Mouse (Mus musculus): ENCODE data around the gene Slc22a3. TPM values are rescaled to one million over a fixed set of nuclear protein-coding genes. Genes with fewer than 3 reads are reported as not detected.

Slc22a3 gene
- polyA plus RNA-seq, 1 experiment from 2014 or later, result 0.36 TPM

GRCm38 (mm10) chr17:12513107-12513923 is 5.8 kb upstream of the Slc22a3 start:
- WGBS, result 64% methylated on average over 9 of the region's 9 CpGs
- Histone ChIP-seq H3K4me3 (ENCODE audit: low read depth, low read length) (no peak overlapping the region), H3K9ac (replicated peaks; ENCODE audit: low read depth, low read length) (no peak overlapping the region), H3K36me3 (ENCODE audit: control insufficient read depth, insufficient read depth, low read length) (no peaks in the 10 kb centered on the region), H3K27ac (ENCODE audit: low read depth, low read length) (no peak overlapping the region), H3K9me3 (ENCODE audit: control insufficient read depth, low read length) (no peaks in the 10 kb centered on the region), H3K27me3 (ENCODE audit: control insufficient read depth, insufficient read depth, low read length) (peaks cover 7% of the 10 kb centered on the region; the same call in 1 of the 2 replicates), H3K4me1 (ENCODE audit: control insufficient read depth, insufficient read depth, low read length) (no peaks in the 10 kb centered on the region), H3K4me2 (ENCODE audit: low read depth, low read length) (no peak overlapping the region)
- ATAC-seq (ENCODE audit: low read depth), result no peak

GRCm38 (mm10) chr17:12511193-12511592 is 3.7 kb upstream of the Slc22a3 start:
- H3K4me1 ChIP-seq (ENCODE audit: control insufficient read depth, insufficient read depth, low read length), result no peaks in the 10 kb centered on the region
- peaks cover 28% of the 10 kb centered on the region for H3K27me3 ChIP-seq (ENCODE audit: control insufficient read depth, insufficient read depth, low read length)
- no peak overlapping the region for H3K27ac ChIP-seq (ENCODE audit: low read depth, low read length)
- no peak overlapping the region for H3K4me3 ChIP-seq (ENCODE audit: low read depth, low read length)
- H3K9me3 ChIP-seq (ENCODE audit: control insufficient read depth, low read length), result no peaks in the 10 kb centered on the region
- no peak for ATAC-seq (ENCODE audit: low read depth)
- no peak overlapping the region for H3K9ac ChIP-seq (replicated peaks; ENCODE audit: low read depth, low read length)
- H3K36me3 ChIP-seq (ENCODE audit: control insufficient read depth, insufficient read depth, low read length), result no peaks in the 10 kb centered on the region
- WGBS, result 89% methylated on average over 3 of the region's 3 CpGs
- no peak overlapping the region for H3K4me2 ChIP-seq (ENCODE audit: low read depth, low read length)

- WGBS, result 36% methylated on average over 7 of the region's 7 CpGs
Measured at GRCm38 (mm10) chr17:12508376-12508775, 872 bp upstream of the Slc22a3 start.

GRCm38 (mm10) chr17:12506903-12507563 is 471 bp downstream of the Slc22a3 start:
- no peaks in the 10 kb centered on the region for H3K36me3 ChIP-seq (ENCODE audit: control insufficient read depth, insufficient read depth, low read length)
- H3K9ac ChIP-seq (replicated peaks; ENCODE audit: low read depth, low read length), result no peak overlapping the region; the same call in 1 of the 2 replicates
- peak; percentile 28; the same call in 1 of the 2 replicates for ATAC-seq (ENCODE audit: low read depth)
- no peak overlapping the region for H3K27ac ChIP-seq (ENCODE audit: low read depth, low read length)
- 2% methylated on average over 49 of the region's 65 CpGs for WGBS
- no peaks in the 10 kb centered on the region for H3K4me1 ChIP-seq (ENCODE audit: control insufficient read depth, insufficient read depth, low read length)
- H3K4me2 ChIP-seq (ENCODE audit: low read depth, low read length), result peak overlapping the region; percentile 51
- H3K4me3 ChIP-seq (ENCODE audit: low read depth, low read length), result peak overlapping the region; percentile 28
- H3K9me3 ChIP-seq (ENCODE audit: control insufficient read depth, low read length), result no peaks in the 10 kb centered on the region
- peaks cover 33% of the 10 kb centered on the region for H3K27me3 ChIP-seq (ENCODE audit: control insufficient read depth, insufficient read depth, low read length)

More at GRCm38 (mm10) chr17:12508376-12508775, 872 bp upstream of the Slc22a3 start:
- Histone ChIP-seq H3K27ac (ENCODE audit: low read depth, low read length) (no peak overlapping the region), H3K36me3 (ENCODE audit: control insufficient read depth, insufficient read depth, low read length) (no peaks in the 10 kb centered on the region), H3K4me1 (ENCODE audit: control insufficient read depth, insufficient read depth, low read length) (no peaks in the 10 kb centered on the region), H3K4me3 (ENCODE audit: low read depth, low read length) (no peak overlapping the region), H3K27me3 (ENCODE audit: control insufficient read depth, insufficient read depth, low read length) (peaks cover 33% of the 10 kb centered on the region), H3K9ac (replicated peaks; ENCODE audit: low read depth, low read length) (no peak overlapping the region), H3K4me2 (ENCODE audit: low read depth, low read length) (no peak overlapping the region), H3K9me3 (ENCODE audit: control insufficient read depth, low read length) (no peaks in the 10 kb centered on the region)
- no peak for ATAC-seq (ENCODE audit: low read depth)

GRCm38 (mm10) chr17:12505708-12506107 is 1.8 kb downstream of the Slc22a3 start:
- H3K4me3 ChIP-seq (ENCODE audit: low read depth, low read length), result no peak overlapping the region
- H3K4me1 ChIP-seq (ENCODE audit: control insufficient read depth, insufficient read depth, low read length), result no peaks in the 10 kb centered on the region
- no peaks in the 10 kb centered on the region for H3K36me3 ChIP-seq (ENCODE audit: control insufficient read depth, insufficient read depth, low read length)
- H3K9ac ChIP-seq (replicated peaks; ENCODE audit: low read depth, low read length), result no peak overlapping the region
- WGBS, result 83% methylated on average over 6 of the region's 6 CpGs
- peaks cover 33% of the 10 kb centered on the region for H3K27me3 ChIP-seq (ENCODE audit: control insufficient read depth, insufficient read depth, low read length)
- H3K9me3 ChIP-seq (ENCODE audit: control insufficient read depth, low read length), result no peaks in the 10 kb centered on the region
- H3K27ac ChIP-seq (ENCODE audit: low read depth, low read length), result no peak overlapping the region
- H3K4me2 ChIP-seq (ENCODE audit: low read depth, low read length), result no peak overlapping the region
- ATAC-seq (ENCODE audit: low read depth), result no peak

GRCm38 (mm10) chr17:12499426-12499825 is 8.1 kb downstream of the Slc22a3 start:
- no peak overlapping the region for H3K27ac ChIP-seq (ENCODE audit: low read depth, low read length)
- no peak for ATAC-seq (ENCODE audit: low read depth)
- WGBS, result 88% methylated on average over 8 of the region's 8 CpGs

GRCm38 (mm10) chr17:12495558-12495957 is 11.9 kb downstream of the Slc22a3 start:
- Histone ChIP-seq H3K36me3 (ENCODE audit: control insufficient read depth, insufficient read depth, low read length) (no peaks in the 10 kb centered on the region), H3K4me1 (ENCODE audit: control insufficient read depth, insufficient read depth, low read length) (no peaks in the 10 kb centered on the region), H3K27ac (ENCODE audit: low read depth, low read length) (no peak overlapping the region), H3K9ac (replicated peaks; ENCODE audit: low read depth, low read length) (no peak overlapping the region), H3K27me3 (ENCODE audit: control insufficient read depth, insufficient read depth, low read length) (no peaks in the 10 kb centered on the region), H3K4me2 (ENCODE audit: low read depth, low read length) (no peak overlapping the region), H3K4me3 (ENCODE audit: low read depth, low read length) (no peak overlapping the region), H3K9me3 (ENCODE audit: control insufficient read depth, low read length) (no peaks in the 10 kb centered on the region)
- 39% methylated on average over 3 of the region's 3 CpGs for WGBS
- no peak for ATAC-seq (ENCODE audit: low read depth)

More at GRCm38 (mm10) chr17:12499426-12499825, 8.1 kb downstream of the Slc22a3 start:
- H3K4me2 ChIP-seq (ENCODE audit: low read depth, low read length), result no peak overlapping the region
- H3K9me3 ChIP-seq (ENCODE audit: control insufficient read depth, low read length), result no peaks in the 10 kb centered on the region
- no peak overlapping the region for H3K4me3 ChIP-seq (ENCODE audit: low read depth, low read length)
- H3K4me1 ChIP-seq (ENCODE audit: control insufficient read depth, insufficient read depth, low read length), result no peaks in the 10 kb centered on the region
- no peaks in the 10 kb centered on the region for H3K36me3 ChIP-seq (ENCODE audit: control insufficient read depth, insufficient read depth, low read length)
- no peaks in the 10 kb centered on the region for H3K27me3 ChIP-seq (ENCODE audit: control insufficient read depth, insufficient read depth, low read length)
- no peak overlapping the region for H3K9ac ChIP-seq (replicated peaks; ENCODE audit: low read depth, low read length)

GRCm38 (mm10) chr17:12491591-12491990 is 15.9 kb downstream of the Slc22a3 start:
- no peak for ATAC-seq (ENCODE audit: low read depth)
- 92% methylated on average over 12 of the region's 12 CpGs for WGBS
- Histone ChIP-seq H3K4me3 (ENCODE audit: low read depth, low read length) (no peak overlapping the region), H3K36me3 (ENCODE audit: control insufficient read depth, insufficient read depth, low read length) (no peaks in the 10 kb centered on the region), H3K4me1 (ENCODE audit: control insufficient read depth, insufficient read depth, low read length) (no peaks in the 10 kb centered on the region), H3K9ac (replicated peaks; ENCODE audit: low read depth, low read length) (no peak overlapping the region), H3K27me3 (ENCODE audit: control insufficient read depth, insufficient read depth, low read length) (no peaks in the 10 kb centered on the region), H3K4me2 (ENCODE audit: low read depth, low read length) (no peak overlapping the region), H3K27ac (ENCODE audit: low read depth, low read length) (no peak overlapping the region), H3K9me3 (ENCODE audit: control insufficient read depth, low read length) (no peaks in the 10 kb centered on the region)

- 82% methylated on average over 5 of the region's 5 CpGs for WGBS
- Histone ChIP-seq H3K27ac (ENCODE audit: low read depth, low read length) (no peak overlapping the region), H3K9ac (replicated peaks; ENCODE audit: low read depth, low read length) (no peak overlapping the region), H3K9me3 (ENCODE audit: control insufficient read depth, low read length) (no peaks in the 10 kb centered on the region), H3K27me3 (ENCODE audit: control insufficient read depth, insufficient read depth, low read length) (no peaks in the 10 kb centered on the region), H3K4me3 (ENCODE audit: low read depth, low read length) (no peak overlapping the region), H3K4me1 (ENCODE audit: control insufficient read depth, insufficient read depth, low read length) (no peaks in the 10 kb centered on the region), H3K36me3 (ENCODE audit: control insufficient read depth, insufficient read depth, low read length) (no peaks in the 10 kb centered on the region), H3K4me2 (ENCODE audit: low read depth, low read length) (no peak overlapping the region)
- no peak for ATAC-seq (ENCODE audit: low read depth)
Measured at GRCm38 (mm10) chr17:12489888-12490287, 17.6 kb downstream of the Slc22a3 start.
